ENCODE assay signal across 14 mouse cellular contexts in genomic region chr8:122191054-122191376, GRCm38 (mm10).
DNase-seq lines count a peak whose midpoint lies in the region; ATAC-seq and TF ChIP-seq lines count a peak whose summit lies in the region.
"Had no signal": no experiment of that assay in that cellular context is flagged by ENCODE, and none has a peak within 500 bp of the region (broad histone marks: within the 10 kb centered on the region; RNA-seq: fewer than 3 reads in every experiment).

No protein-coding gene starts in this region.

- no peaks in the 10 kb centered on the region for H3K27me3 ChIP-seq in hindbrain, postnatal 0 days (ENCODE audit: insufficient read depth, low read length)
- H3K27me3 ChIP-seq in hindbrain, embryonic 14.5 days (ENCODE audit: control insufficient read depth, insufficient read depth, low read length): no peaks in the 10 kb centered on the region
- H3K27me3 ChIP-seq in limb, embryonic 15.5 days: no peaks in the 10 kb centered on the region
- H3K27me3 ChIP-seq in midbrain, embryonic 16.5 days (ENCODE audit: control insufficient read depth, insufficient read depth, low read depth, low read length): no peaks in the 10 kb centered on the region
- H3K27me3 ChIP-seq: kidney, embryonic 15.5 days had no signal

- H3K9ac ChIP-seq in hindbrain, postnatal 0 days (replicated peaks; ENCODE audit: low read length): no peak overlapping the region
- no peak overlapping the region for H3K9ac ChIP-seq in hindbrain, embryonic 14.5 days
- no peak overlapping the region for H3K9ac ChIP-seq in limb, embryonic 15.5 days
- H3K9ac ChIP-seq in midbrain, embryonic 16.5 days (ENCODE audit: low read depth, low read length): no peak overlapping the region
- H3K9ac ChIP-seq: kidney, embryonic 15.5 days had no signal

- WGBS in hindbrain, postnatal 0 days: 72% methylated on average over 8 of the region's 8 CpGs
- 77% methylated on average over 8 of the region's 8 CpGs for WGBS in hindbrain, embryonic 14.5 days
- WGBS in limb, embryonic 15.5 days: 45% methylated on average over 8 of the region's 8 CpGs
- WGBS in midbrain, embryonic 16.5 days: 77% methylated on average over 8 of the region's 8 CpGs

- intact Hi-C loops in gastrocnemius, postnatal 14 days (cut with DNase I; ENCODE audit: low total_unique reads): no loop called here
- intact Hi-C loops in gastrocnemius, postnatal 36 days (cut with DNase I): no loop called here

- no peak overlapping the region for H3K4me2 ChIP-seq in hindbrain, postnatal 0 days (ENCODE audit: low read depth, low read length)
- no peak overlapping the region for H3K4me2 ChIP-seq in hindbrain, embryonic 14.5 days (replicated peaks)
- peak overlapping the region; percentile 14 for H3K4me2 ChIP-seq in limb, embryonic 15.5 days
- H3K4me2 ChIP-seq in midbrain, embryonic 16.5 days (ENCODE audit: low read length): no peak overlapping the region
- H3K4me2 ChIP-seq: kidney, embryonic 15.5 days had no signal

- DNase-seq in gastrocnemius, postnatal 14 days: peak; percentile 38
- DNase-seq in gastrocnemius, postnatal 36 days: no peak
- no peak for DNase-seq in hindbrain, postnatal 0 days (ENCODE audit: low spot score)
- no peak for DNase-seq in hindbrain, embryonic 14.5 days (ENCODE audit: low spot score)
- DNase-seq: cerebellum, adult 9-11 months; liver; thymus, postnatal 36 days had no signal

- no peak overlapping the region for H3K4me3 ChIP-seq in hindbrain, postnatal 0 days (ENCODE audit: low read length)
- no peak overlapping the region for H3K4me3 ChIP-seq in hindbrain, embryonic 14.5 days (replicated peaks; ENCODE audit: low read length)
- H3K4me3 ChIP-seq in brown adipose tissue, adult 24 weeks (ENCODE audit: insufficient read depth, low read depth, low read length): no peak overlapping the region
- no peak overlapping the region for H3K4me3 ChIP-seq in limb, embryonic 15.5 days
- no peak overlapping the region for H3K4me3 ChIP-seq in midbrain, embryonic 16.5 days (ENCODE audit: low read depth, low read length)
- H3K4me3 ChIP-seq: erythroblast, embryonic 14.5 days; kidney, embryonic 15.5 days; midbrain, embryonic 10.5 days; myocyte had no signal

- ATAC-seq in hindbrain, postnatal 0 days: no peak
- no peak for ATAC-seq in hindbrain, embryonic 14.5 days (ENCODE audit: low FRiP score)
- ATAC-seq in limb, embryonic 15.5 days (ENCODE audit: insufficient number of reproducible peaks, low FRiP score, low TSS enrichment, low read depth): peak; percentile 12; the same call in 1 of the 2 replicates
- no peak for ATAC-seq in midbrain, embryonic 16.5 days

- no peaks in the 10 kb centered on the region for H3K36me3 ChIP-seq in hindbrain, postnatal 0 days (ENCODE audit: insufficient read depth, low read length)
- no peaks in the 10 kb centered on the region for H3K36me3 ChIP-seq in hindbrain, embryonic 14.5 days (replicated peaks; ENCODE audit: control insufficient read depth, insufficient read depth)
- no peaks in the 10 kb centered on the region for H3K36me3 ChIP-seq in limb, embryonic 15.5 days
- H3K36me3 ChIP-seq in midbrain, embryonic 16.5 days (ENCODE audit: control insufficient read depth, insufficient read depth, low read length): no peaks in the 10 kb centered on the region
- H3K36me3 ChIP-seq: kidney, embryonic 15.5 days; midbrain, embryonic 10.5 days had no signal

- peaks cover 5% of the 10 kb centered on the region; the same call in 1 of the 2 replicates for H3K4me1 ChIP-seq in hindbrain, postnatal 0 days (ENCODE audit: insufficient read depth, low read length)
- peaks cover 10% of the 10 kb centered on the region; the same call in 1 of the 2 replicates for H3K4me1 ChIP-seq in hindbrain, embryonic 14.5 days (replicated peaks; ENCODE audit: control insufficient read depth, insufficient read depth, low read length)
- H3K4me1 ChIP-seq in brown adipose tissue, adult 24 weeks (ENCODE audit: control insufficient read depth, insufficient read depth, insufficient read length, low read length): peaks cover 4% of the 10 kb centered on the region
- H3K4me1 ChIP-seq in limb, embryonic 15.5 days: peaks cover 64% of the 10 kb centered on the region
- peaks cover 3% of the 10 kb centered on the region for H3K4me1 ChIP-seq in midbrain, embryonic 16.5 days (ENCODE audit: control insufficient read depth, insufficient read depth, low read length)

- H3K27ac ChIP-seq in hindbrain, postnatal 0 days: peak overlapping the region; percentile 23; the same call in 1 of the 2 replicates
- H3K27ac ChIP-seq in hindbrain, embryonic 14.5 days: no peak overlapping the region
- H3K27ac ChIP-seq in brown adipose tissue, adult 24 weeks (replicated peaks; ENCODE audit: low read depth, low read length): peak overlapping the region; percentile 51; the same call in 1 of the 2 replicates
- H3K27ac ChIP-seq in limb, embryonic 15.5 days: peak overlapping the region; percentile 83
- H3K27ac ChIP-seq in midbrain, embryonic 16.5 days (ENCODE audit: low read length): no peak overlapping the region
- H3K27ac ChIP-seq: kidney, embryonic 15.5 days; midbrain, embryonic 10.5 days had no signal

- no peak for TF ChIP-seq CTCF in hindbrain, postnatal 0 days (IDR thresholded peaks at IDR 0.05; ENCODE audit: low read depth)

- no peaks in the 10 kb centered on the region for H3K9me3 ChIP-seq in hindbrain, postnatal 0 days (ENCODE audit: low read length)
- H3K9me3 ChIP-seq in hindbrain, embryonic 14.5 days (ENCODE audit: control insufficient read depth, low read length): no peaks in the 10 kb centered on the region
- no peaks in the 10 kb centered on the region for H3K9me3 ChIP-seq in limb, embryonic 15.5 days
- no peaks in the 10 kb centered on the region for H3K9me3 ChIP-seq in midbrain, embryonic 16.5 days (replicated peaks; ENCODE audit: control insufficient read depth, low read length, poor library complexity, severe bottlenecking)
- H3K9me3 ChIP-seq: kidney, embryonic 15.5 days; midbrain, embryonic 10.5 days had no signal

Comparison
In these comparisons a context has a peak if more than half of its experiments do, and no peak if none do; other contexts are left out.
1. H3K27ac ChIP-seq: peak in hindbrain, postnatal 0 days (single experiment), brown adipose tissue, adult 24 weeks (single experiment) and limb, embryonic 15.5 days (single experiment); none in hindbrain, embryonic 14.5 days (single experiment) and midbrain, embryonic 16.5 days (single experiment).